Mouse (Mus musculus) hindbrain, embryonic 10.5 days (tissue): Measurements from ENCODE around the gene Rnf207. TPM values are rescaled to one million over a fixed set of nuclear protein-coding genes. Genes with fewer than 3 reads are reported as not detected.
A peak's percentile ranks its signal among the peaks of the same experiment; 100 is the strongest.

Experiments
- DNase-seq: peaks from one replicate; pipeline ENCODE4 v3.0.0-alpha.2; 2017; ENCODE audit warnings: low spot score
- H3K27ac ChIP-seq: fragments of 300-500 bp; sonication (generic); 2 replicates; pipeline ENCODE4 v1.5.1; 2016; ENCODE audit warnings: mild to moderate bottlenecking, moderate library complexity
- H3K27me3 ChIP-seq: fragments of 300-500 bp; sonication (generic); 2 replicates; pipeline ENCODE4 v1.6.1; 2016; ENCODE audit warnings: mild to moderate bottlenecking; ENCODE audit not compliant: poor library complexity, insufficient read depth, severe bottlenecking
- H3K36me3 ChIP-seq: fragments of 300-500 bp; sonication (generic); 2 replicates; pipeline ENCODE4 v1.6.1; 2016; ENCODE audit warnings: mild to moderate bottlenecking, moderate library complexity
- H3K4me1 ChIP-seq: fragments of 300-500 bp; sonication (generic); replicated peaks from 2 replicates; pipeline ENCODE4 v1.6.1; 2016; ENCODE audit warnings: mild to moderate bottlenecking
- H3K4me3 ChIP-seq: fragments of 300-500 bp; sonication (generic); 2 replicates; pipeline ENCODE4 v1.5.1; 2016; ENCODE audit warnings: mild to moderate bottlenecking, moderate library complexity
- H3K9me3 ChIP-seq: fragments of 300-500 bp; sonication (generic); 2 replicates; pipeline ENCODE4 v1.6.1; 2016; ENCODE audit warnings: mild to moderate bottlenecking, moderate library complexity
- WGBS: fragments of 180-500 bp; shearing (Covaris S2); methylation state at CpG from one replicate; pipeline ENCODE4 v1.1.7; 2016; 5-methylcytosine and 5-hydroxymethylcytosine counted together
- polyA plus RNA-seq: library from polyadenylated mRNA; unstranded; fragments of >200 nt; fragmentation: Nextera tagmentation; extraction: Ambion mirVana; gene quantifications from 2 replicates; pipeline ENCODE4 v1.2.1, GENCODE M21; 2016

Rnf207 gene
- polyA plus RNA-seq, 1 experiment from 2014 or later, result 3.3 TPM

DNA sequence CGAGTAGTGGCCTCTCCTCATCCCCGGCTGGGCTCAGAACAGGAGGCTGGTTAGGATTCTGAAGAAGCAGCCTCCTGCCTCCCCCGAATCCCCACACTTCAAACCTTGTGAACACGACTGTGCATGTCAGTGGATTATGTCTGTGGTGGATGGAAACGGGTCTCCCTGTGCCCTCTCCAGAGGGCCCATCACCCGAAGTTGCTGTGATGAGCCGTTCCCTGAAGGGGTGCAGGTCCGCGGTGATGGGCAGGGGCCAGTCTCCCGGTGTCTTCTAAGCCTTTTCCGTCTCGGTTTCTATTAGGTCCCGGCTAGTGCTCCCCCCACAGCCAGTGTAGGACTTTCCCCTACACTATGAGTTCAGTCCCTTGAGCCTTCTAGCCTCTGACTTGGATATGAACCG is 20.0 kb downstream of the Rnf207 start:
- H3K9me3 ChIP-seq, result no peaks in the 10 kb centered on the region
- peak overlapping the region; percentile 98; the same call in 1 of the 2 replicates for H3K4me3 ChIP-seq
- no peak overlapping the region for H3K27ac ChIP-seq
- peaks cover 35% of the 10 kb centered on the region for H3K27me3 ChIP-seq
- WGBS, result 85% methylated on average over 14 of the region's 14 CpGs
- H3K36me3 ChIP-seq, result peaks cover 43% of the 10 kb centered on the region
- DNase-seq, result no peak
- peaks cover 53% of the 10 kb centered on the region for H3K4me1 ChIP-seq

DNA sequence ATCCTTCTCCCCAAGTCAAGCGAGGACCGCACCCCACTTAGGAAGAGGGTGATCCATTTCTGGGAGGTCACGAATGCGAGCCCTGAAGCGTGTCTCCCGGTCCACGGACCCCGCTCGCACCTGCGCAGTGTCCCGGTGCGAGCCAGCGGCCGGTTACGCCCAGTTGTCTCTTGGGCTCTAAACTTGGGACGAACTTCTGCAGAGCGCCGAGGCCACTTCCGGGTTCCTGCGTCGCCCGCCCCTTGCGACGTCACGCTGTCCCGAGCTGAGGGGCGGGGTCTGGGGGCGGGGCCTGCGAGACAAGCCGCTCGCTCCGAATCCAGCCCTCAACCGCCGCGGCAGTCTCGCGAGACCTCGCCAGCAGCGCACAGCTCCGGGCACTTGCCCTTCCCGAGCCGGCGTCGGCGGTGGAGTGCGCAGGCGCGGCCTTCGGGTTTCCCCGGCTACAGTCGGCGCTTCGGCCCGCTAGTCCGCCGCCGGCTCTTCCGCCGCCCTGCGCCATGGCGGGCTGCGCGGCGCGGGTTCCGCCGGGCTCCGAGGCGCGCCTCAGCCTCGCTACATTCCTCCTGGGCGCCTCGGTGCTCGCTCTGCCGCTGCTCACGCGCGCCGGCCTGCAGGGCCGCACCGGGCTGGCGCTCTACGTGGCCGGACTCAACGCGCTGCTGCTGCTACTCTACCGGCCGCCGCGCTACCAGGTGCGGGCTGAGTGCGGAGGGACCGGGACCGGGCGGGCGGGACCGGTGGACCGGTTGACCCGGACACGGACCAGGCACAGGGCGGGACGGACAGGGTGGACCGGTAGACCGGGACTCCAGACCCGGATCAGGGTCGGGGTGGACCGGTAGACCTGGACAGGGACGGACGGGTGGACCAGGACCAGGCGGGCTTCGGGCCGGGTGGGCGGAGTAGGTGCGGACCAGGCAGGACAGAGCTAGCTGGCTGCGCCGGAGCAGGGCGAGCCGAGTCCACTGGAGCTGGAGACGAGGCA is 21.6 kb downstream of the Rnf207 start, which contains the start of gene Icmt:
TSS of gene Icmt (plus strand) at position 354 of the 988 bp plus-strand sequence.
- under 1% methylated on average over 119 of the region's 119 CpGs for WGBS
- peak within 1 kb of the TSS; percentile 98 for H3K4me3 ChIP-seq
- H3K27me3 ChIP-seq, result peaks cover 52% of the 10 kb centered on the region
- peak within 1 kb of the TSS; percentile 93 for H3K27ac ChIP-seq
- H3K4me1 ChIP-seq, result peaks cover 68% of the 10 kb centered on the region
- no peaks in the 10 kb centered on the region for H3K9me3 ChIP-seq
- H3K36me3 ChIP-seq, result peaks cover 27% of the 10 kb centered on the region
- peak; percentile 99 for DNase-seq

DNA sequence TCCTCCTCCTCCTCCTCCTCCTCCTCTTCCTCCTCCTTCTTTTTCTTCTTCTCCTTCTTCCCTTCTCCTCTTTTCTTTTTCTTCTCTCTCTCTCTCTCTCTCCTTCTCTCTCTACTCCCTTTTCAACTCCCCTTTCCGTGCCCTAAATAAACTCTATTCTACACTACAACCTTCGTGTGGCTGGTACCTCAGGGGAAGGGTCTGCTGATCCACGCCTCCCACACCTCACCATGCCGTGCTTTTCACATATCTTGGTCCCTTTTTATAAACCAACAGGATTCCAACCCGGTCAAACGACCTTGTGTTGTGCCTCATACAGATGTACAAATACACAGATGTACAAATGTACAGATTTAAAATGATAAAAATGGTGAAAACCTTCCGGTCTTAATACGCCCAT is 22.4 kb downstream of the Rnf207 start:
- peaks cover 19% of the 10 kb centered on the region for H3K36me3 ChIP-seq
- H3K9me3 ChIP-seq, result no peaks in the 10 kb centered on the region
- peak overlapping the region; percentile 98 for H3K4me3 ChIP-seq
- WGBS, result 21% methylated on average over 8 of the region's 8 CpGs
- H3K27ac ChIP-seq, result no peak overlapping the region
- H3K27me3 ChIP-seq, result peaks cover 60% of the 10 kb centered on the region
- H3K4me1 ChIP-seq, result peaks cover 74% of the 10 kb centered on the region
- DNase-seq, result no peak

DNA sequence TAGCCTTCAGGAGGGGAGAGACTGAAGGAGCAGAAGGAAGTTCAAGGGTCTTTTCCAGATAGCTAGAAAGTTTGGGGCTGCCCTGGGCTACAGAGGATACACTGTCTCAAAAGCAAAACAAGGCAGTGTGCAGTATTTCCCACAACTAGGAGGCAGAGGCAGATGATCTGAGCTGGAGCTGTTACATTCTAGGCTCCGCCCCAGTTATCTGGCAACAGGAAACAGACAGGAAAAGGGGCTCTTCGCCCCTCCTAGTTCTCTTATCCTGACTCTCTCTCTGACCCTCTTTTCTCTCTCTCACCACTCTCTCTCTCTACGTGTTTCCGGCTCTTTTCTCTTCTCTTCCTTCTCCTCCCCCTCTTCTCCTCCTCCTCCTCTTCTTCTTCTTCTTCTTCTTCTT is 22.9 kb downstream of the Rnf207 start:
- WGBS, result 50% methylated on average over 4 of the region's 4 CpGs
- H3K9me3 ChIP-seq, result no peaks in the 10 kb centered on the region
- no peak overlapping the region for H3K27ac ChIP-seq
- H3K27me3 ChIP-seq, result peaks cover 64% of the 10 kb centered on the region
- H3K36me3 ChIP-seq, result peaks cover 14% of the 10 kb centered on the region
- DNase-seq, result no peak
- peaks cover 78% of the 10 kb centered on the region for H3K4me1 ChIP-seq
- H3K4me3 ChIP-seq, result 0 out of 2 replicates have a peak overlapping the region, but pooled peaks have one; percentile 2

DNA sequence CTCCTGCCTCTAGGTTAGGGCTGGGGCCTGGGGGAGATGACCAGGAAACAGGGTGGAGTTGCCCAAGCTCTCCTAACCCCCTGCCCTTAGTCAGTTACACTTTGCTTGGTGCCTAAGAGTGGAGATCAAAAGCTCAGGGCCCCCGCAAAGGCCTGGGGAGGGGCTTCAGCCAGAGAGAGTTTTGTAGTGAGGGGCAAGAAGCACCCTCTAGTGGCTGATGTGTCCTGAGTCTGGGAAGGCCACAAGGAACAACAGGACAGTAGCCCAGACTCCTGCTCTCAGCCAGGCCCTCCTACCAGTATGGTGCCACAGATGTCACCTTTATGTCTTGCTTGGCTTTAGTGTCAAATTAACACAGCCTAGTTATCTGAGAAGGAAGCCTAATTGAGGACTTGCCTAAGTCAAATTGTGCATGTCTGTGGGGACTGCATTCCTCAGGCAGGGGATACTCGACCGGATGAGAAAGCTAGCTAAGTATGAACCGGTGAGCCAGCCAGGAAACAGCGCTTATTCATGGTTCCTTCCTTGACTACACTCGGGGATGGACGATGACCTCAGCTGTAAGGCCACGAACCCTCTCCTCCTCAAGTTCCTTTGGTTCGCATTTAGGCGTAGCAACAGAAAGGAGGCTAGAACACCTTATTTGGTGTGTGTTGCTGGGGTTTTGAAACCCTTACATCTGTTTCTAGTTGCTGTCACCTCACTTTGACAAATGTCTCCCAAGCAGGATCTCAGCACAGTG is 24.4 kb downstream of the Rnf207 start:
- 57% methylated on average over 10 of the region's 10 CpGs for WGBS
- peak; percentile 37 for DNase-seq
- Histone ChIP-seq H3K4me3 (0 out of 2 replicates have a peak overlapping the region, but pooled peaks have one; percentile 9), H3K27me3 (peaks cover 80% of the 10 kb centered on the region), H3K27ac (peak overlapping the region; percentile 79; the same call in 1 of the 2 replicates), H3K4me1 (peaks cover 91% of the 10 kb centered on the region), H3K36me3 (no peaks in the 10 kb centered on the region), H3K9me3 (no peaks in the 10 kb centered on the region)

DNA sequence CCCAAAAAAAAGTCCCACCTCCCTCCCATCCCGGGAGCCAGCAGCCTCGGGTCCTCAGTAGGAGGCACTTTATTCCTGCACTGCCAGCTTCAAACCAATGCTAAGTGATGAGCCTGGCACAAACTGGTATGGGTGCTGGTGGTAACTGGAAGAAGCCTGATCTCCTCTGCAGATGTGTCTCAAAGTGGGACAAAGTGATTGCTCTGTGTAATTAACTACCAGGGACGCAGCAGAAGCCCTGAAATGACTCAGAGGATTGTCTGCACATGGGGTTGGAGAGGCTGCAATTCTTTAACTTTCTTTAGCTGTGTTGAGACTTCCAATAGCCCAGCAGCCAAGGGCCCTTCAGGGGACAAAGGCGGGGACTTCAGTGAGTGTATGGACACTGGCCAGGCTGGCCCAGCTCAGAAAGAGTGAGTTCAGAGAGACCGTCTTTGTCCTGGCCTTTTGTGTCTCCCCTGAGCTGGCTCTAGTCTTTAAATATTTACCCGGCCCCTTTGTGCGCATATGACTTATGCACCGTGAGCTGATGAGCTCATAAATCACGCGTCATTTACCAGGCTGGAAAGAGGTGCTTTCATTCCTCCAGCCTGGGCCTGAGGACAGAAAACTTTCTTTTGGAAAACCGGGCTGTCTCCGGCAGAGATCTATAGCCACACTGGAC is 26.6 kb downstream of the Rnf207 start:
- Histone ChIP-seq H3K27me3 (peaks cover 90% of the 10 kb centered on the region), H3K36me3 (no peaks in the 10 kb centered on the region), H3K27ac (peak overlapping the region; percentile 79), H3K4me3 (peak overlapping the region; percentile 11), H3K4me1 (peaks cover 88% of the 10 kb centered on the region), H3K9me3 (no peaks in the 10 kb centered on the region)
- DNase-seq, result peak; percentile 51
- 17% methylated on average over 12 of the region's 12 CpGs for WGBS

DNA sequence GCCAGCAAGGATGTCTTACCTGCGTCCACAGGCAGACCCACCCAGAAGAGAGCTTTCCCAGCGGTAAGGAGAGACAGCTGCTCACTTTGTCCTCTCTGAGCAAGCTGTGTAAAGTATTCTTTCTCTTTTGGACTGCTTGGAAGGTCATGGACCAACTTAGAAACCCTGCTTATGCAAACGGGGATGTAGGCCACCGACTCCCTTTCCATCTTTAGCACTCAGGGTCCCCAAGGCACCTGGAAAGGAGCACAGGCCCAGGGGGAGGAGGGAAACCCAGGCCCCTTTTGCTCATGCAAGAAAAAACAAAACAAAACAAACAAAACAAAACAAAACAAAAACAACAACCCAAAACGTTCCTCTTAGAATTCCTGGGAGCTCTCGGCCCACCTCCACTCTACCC is 27.2 kb downstream of the Rnf207 start, which contains the start of gene Hes3:
TSS of gene Hes3 (minus strand) at position 101 of the 400 bp plus-strand sequence.
- peak within 1 kb of the TSS; percentile 81 for H3K27ac ChIP-seq
- H3K36me3 ChIP-seq, result no peaks in the 10 kb centered on the region
- H3K27me3 ChIP-seq, result peaks cover 96% of the 10 kb centered on the region
- no peak for DNase-seq
- peaks cover 89% of the 10 kb centered on the region for H3K4me1 ChIP-seq
- 16% methylated on average over 6 of the region's 6 CpGs for WGBS
- H3K4me3 ChIP-seq, result peak within 1 kb of the TSS; percentile 44
- no peaks in the 10 kb centered on the region for H3K9me3 ChIP-seq

DNA sequence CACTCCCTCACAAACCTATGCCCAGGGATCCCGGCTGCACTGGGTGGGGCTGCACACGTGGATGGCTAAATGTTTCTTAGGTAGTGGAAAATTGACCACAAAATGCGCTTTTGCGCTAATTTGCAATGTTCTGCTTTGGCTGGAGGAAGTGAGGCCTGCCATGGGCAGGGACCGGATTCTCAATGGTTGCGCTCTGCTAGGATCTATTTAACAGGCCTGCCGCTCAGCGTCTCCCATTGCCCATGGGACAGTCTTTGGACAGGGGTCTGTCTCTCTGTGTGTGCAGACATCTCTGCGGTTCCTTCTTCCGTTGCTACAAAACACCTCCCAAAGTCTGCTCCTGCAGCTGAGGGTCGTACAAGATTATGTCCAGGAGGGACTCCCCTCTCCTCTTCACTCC is 27.8 kb downstream of the Rnf207 start:
- Histone ChIP-seq H3K9me3 (no peaks in the 10 kb centered on the region), H3K27me3 (peaks cover 98% of the 10 kb centered on the region), H3K36me3 (no peaks in the 10 kb centered on the region), H3K4me3 (peak overlapping the region; percentile 44), H3K4me1 (peaks cover 90% of the 10 kb centered on the region), H3K27ac (peak overlapping the region; percentile 81)
- 6% methylated on average over 11 of the region's 11 CpGs for WGBS
- DNase-seq, result no peak

DNA sequence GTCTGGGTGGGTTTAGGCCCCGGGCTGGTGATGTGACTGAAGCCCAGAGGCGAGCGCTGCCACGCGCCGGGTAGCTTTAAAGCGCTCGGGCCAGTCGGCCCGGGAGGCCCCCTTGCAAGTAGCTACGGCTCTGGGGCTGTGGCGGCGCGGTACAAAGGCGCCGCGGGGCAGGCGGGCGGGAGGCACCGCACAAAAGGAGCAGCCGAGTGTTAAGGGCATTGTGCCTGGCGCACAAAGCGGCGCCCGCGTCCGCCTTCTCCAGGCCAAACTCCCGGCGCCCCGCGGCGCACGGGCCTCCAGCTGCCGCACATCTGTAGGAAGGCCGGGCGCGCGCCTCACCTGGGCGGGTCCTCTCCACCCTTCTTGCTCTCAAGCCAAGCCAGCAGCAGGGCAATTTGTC is 28.4 kb downstream of the Rnf207 start:
- peaks cover 90% of the 10 kb centered on the region for H3K4me1 ChIP-seq
- peak; percentile 85 for DNase-seq
- peak overlapping the region; percentile 81 for H3K27ac ChIP-seq
- H3K36me3 ChIP-seq, result no peaks in the 10 kb centered on the region
- no peaks in the 10 kb centered on the region for H3K9me3 ChIP-seq
- H3K27me3 ChIP-seq, result peaks cover 98% of the 10 kb centered on the region
- WGBS, result under 1% methylated on average over 39 of the region's 39 CpGs
- H3K4me3 ChIP-seq, result peak overlapping the region; percentile 44

DNA sequence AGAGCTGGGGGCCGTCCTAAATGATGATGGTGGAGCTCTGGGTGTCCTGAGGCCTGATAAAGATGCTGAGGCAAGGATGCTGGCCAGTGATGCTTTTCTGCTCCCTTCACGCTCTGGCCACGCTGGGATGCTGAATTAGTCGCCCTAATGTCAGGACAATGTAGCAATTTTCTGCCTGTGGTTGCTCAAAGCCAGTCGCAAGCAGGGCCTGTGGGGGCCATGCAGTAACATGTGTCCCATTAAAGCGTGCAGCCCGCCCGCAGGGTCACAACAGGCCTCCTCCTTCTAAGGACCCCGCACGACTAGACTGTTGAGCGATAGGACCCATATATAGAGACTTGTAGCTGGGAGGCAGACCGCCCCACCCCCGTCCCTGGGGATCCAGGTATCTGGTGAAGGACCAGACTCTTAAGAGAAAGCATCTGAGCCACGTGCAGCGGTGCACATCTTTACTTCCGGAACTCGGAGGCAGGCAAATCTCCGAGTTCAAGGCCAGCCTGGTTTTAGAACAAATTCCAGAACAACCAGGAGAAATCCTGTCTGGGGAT is 30.3 kb downstream of the Rnf207 start:
- Histone ChIP-seq H3K36me3 (no peaks in the 10 kb centered on the region), H3K4me1 (peaks cover 78% of the 10 kb centered on the region), H3K4me3 (peak overlapping the region; percentile 42)

DNA sequence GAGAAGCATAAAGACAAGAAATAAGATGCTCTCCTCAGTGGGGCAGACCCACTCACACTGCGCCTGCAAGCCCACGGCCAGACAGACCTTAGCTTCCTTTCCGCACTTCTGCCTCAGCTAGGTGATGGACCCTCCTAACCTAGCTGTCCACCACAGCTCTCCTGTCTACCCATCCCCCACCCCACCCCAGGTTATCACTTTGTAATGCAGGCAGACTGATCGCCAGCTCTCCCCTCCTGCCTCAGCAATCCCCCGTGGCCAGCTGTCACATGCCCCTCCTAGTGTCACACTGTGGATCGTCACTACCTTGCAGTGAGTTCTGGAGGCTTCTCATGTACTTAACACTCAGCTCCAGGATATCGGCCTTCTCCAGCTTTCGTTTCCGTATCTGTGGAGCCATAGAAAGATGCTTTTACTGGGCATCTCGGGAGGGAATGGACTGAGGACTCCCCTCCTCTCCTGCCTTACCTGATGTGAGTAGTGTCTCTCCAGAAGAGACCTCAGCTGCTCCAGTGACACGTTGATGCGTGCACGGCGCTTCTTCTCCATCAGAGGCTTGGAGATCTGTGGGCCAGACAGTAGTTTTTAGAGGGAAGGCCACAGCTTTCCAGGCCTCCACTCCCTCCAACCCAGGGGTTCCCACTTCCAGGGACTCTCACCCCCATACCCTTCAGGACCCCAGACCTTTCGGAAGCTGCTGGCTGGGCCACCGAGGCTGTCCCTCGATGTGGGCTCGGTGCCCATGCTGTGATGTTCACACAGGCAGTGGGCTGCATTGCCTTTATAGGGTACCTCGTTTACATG is 31.3 kb downstream of the Rnf207 start:
- Histone ChIP-seq H3K9me3 (no peaks in the 10 kb centered on the region), H3K36me3 (no peaks in the 10 kb centered on the region), H3K4me1 (peaks cover 78% of the 10 kb centered on the region), H3K27ac (peak overlapping the region; percentile 75; the same call in 1 of the 2 replicates), H3K27me3 (peaks cover 98% of the 10 kb centered on the region), H3K4me3 (peak overlapping the region; percentile 42)
- DNase-seq, result peak; percentile 15
- WGBS, result 6% methylated on average over 19 of the region's 19 CpGs

More for the DNA sequence above, 30.3 kb downstream of the Rnf207 start:
- H3K27me3 ChIP-seq, result peaks cover 98% of the 10 kb centered on the region
- peak overlapping the region; percentile 75; the same call in 1 of the 2 replicates for H3K27ac ChIP-seq
- WGBS, result 29% methylated on average over 18 of the region's 18 CpGs
- no peaks in the 10 kb centered on the region for H3K9me3 ChIP-seq
- DNase-seq, result peak; percentile 77
